Mouse (Mus musculus) heart, adult 18-20 months (tissue): ENCODE results near the gene Lefty2. TPM values are rescaled to one million over a fixed set of nuclear protein-coding genes. Genes with fewer than 3 reads are reported as not detected.
"Not testable (repeated sequence)": the region's sequence is repeated elsewhere in the genome, so short reads cannot be mapped to it uniquely, and the experiment has no call there.

Source experiments
- DNase-seq, 2 experiments: peaks; one replicate each; pipeline ENCODE4 v3.0.0; 2021 to 2022; ENCODE audit warnings: mixed read lengths in 1 of 2
- total RNA-seq, 2 experiments: library from RNA; stranded (reverse); gene quantifications; 2 replicates each; pipeline ENCODE4 v1.2.3; 2021

Lefty2 gene
- total RNA-seq, 2 experiments from 2014 or later = not detected

- DNase-seq = not testable (repeated sequence)
Measured at GRCm38 (mm10) chr1:180894088-180894987, 1.4 kb downstream of the Lefty2 start.

- DNase-seq = peak; percentile 54 to 71
Measured at GRCm38 (mm10) chr1:180901107-180901506, 8.2 kb downstream of the Lefty2 start.

GRCm38 (mm10) chr1:180902915-180903314, 10.0 kb downstream of the Lefty2 start:
- DNase-seq = peak in 1 of 2 experiments; percentile 31

- no peak for DNase-seq
Measured at GRCm38 (mm10) chr1:180903666-180904038, 10.7 kb downstream of the Lefty2 start.

GRCm38 (mm10) chr1:180904039-180904814, 11.3 kb downstream of the Lefty2 start, which contains the start of gene Pycr2:
Pycr2 (plus strand) TSS chr1:180904293.
- peak; percentile 95 to 96 for DNase-seq

- DNase-seq = no peak
Measured at GRCm38 (mm10) chr1:180904815-180905080, 11.8 kb downstream of the Lefty2 start.

- no peak for DNase-seq
Measured at GRCm38 (mm10) chr1:180905307-180905706, 12.4 kb downstream of the Lefty2 start.

- no peak for DNase-seq
Measured at GRCm38 (mm10) chr1:180905876-180906275, 13.0 kb downstream of the Lefty2 start.

GRCm38 (mm10) chr1:180906461-180907147, 13.7 kb downstream of the Lefty2 start:
- no peak for DNase-seq

- DNase-seq = peak in 1 of 2 experiments; percentile 31
Measured at GRCm38 (mm10) chr1:180911138-180911537, 18.2 kb downstream of the Lefty2 start.

- no peak for DNase-seq
Measured at GRCm38 (mm10) chr1:180911653-180912287, 18.9 kb downstream of the Lefty2 start.

- no peak for DNase-seq
Measured at GRCm38 (mm10) chr1:180912792-180913191, 19.9 kb downstream of the Lefty2 start.

- DNase-seq = no peak
Measured at GRCm38 (mm10) chr1:180913797-180914196, 20.9 kb downstream of the Lefty2 start.

- DNase-seq = no peak
Measured at GRCm38 (mm10) chr1:180916425-180916824, 23.5 kb downstream of the Lefty2 start.

- no peak for DNase-seq
Measured at GRCm38 (mm10) chr1:180917053-180917452, 24.1 kb downstream of the Lefty2 start.

- no peak for DNase-seq
Measured at GRCm38 (mm10) chr1:180919686-180920085, 26.8 kb downstream of the Lefty2 start.

- DNase-seq = peak in 1 of 2 experiments; percentile 54
Measured at GRCm38 (mm10) chr1:180922273-180923048, 29.6 kb downstream of the Lefty2 start.

- no peak for DNase-seq
Measured at GRCm38 (mm10) chr1:180924737-180925136, 31.8 kb downstream of the Lefty2 start.

- no peak for DNase-seq
Measured at GRCm38 (mm10) chr1:180926286-180926685, 33.4 kb downstream of the Lefty2 start.

- DNase-seq = no peak
Measured at GRCm38 (mm10) chr1:180929599-180929998, 36.7 kb downstream of the Lefty2 start.

- no peak for DNase-seq
Measured at GRCm38 (mm10) chr1:180931106-180931505, 38.2 kb downstream of the Lefty2 start.
